Mouse (Mus musculus): ENCODE data around the gene Fto. TPM values are rescaled to one million over a fixed set of nuclear protein-coding genes. Genes with fewer than 3 reads are reported as not detected.

Fto gene
- polyA plus RNA-seq, 1 experiment from 2014 or later, result 149 TPM

DNA sequence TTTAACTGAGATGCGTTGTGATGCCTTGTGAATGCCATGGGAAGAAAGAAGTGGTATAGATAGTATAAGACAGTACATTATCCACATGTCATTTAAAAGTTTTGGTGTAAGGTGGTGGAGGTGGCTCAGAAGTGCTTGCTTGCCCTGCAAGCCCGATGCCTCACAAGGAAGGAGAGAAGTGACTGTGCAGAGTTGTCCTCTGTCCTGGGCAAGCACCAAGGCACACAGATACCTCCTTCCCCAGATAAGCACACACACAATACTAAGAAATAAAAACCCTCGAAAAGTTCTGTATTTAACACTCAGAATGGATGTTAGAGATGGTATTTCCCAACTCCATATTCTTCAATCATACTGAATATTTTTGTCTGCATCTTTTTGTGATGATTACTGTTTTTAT, 39.3 kb downstream of the Fto start:
- Histone ChIP-seq H3K27ac (no peak overlapping the region), H3K4me2 (replicated peaks) (no peak overlapping the region), H3K36me3 (replicated peaks; ENCODE audit: control insufficient read depth, insufficient read depth) (no peaks in the 10 kb centered on the region), H3K4me3 (replicated peaks; ENCODE audit: low read length) (no peak overlapping the region), H3K27me3 (ENCODE audit: control insufficient read depth, insufficient read depth, low read length) (no peaks in the 10 kb centered on the region), H3K9ac (no peak overlapping the region), H3K9me3 (ENCODE audit: control insufficient read depth, low read length) (no peaks in the 10 kb centered on the region), H3K4me1 (replicated peaks; ENCODE audit: control insufficient read depth, insufficient read depth, low read length) (peaks cover 32% of the 10 kb centered on the region)
- WGBS, result 93% methylated on average over 3 of the region's 3 CpGs
- no peak for DNase-seq (ENCODE audit: low spot score)
- ATAC-seq (ENCODE audit: low FRiP score), result no peak

DNA sequence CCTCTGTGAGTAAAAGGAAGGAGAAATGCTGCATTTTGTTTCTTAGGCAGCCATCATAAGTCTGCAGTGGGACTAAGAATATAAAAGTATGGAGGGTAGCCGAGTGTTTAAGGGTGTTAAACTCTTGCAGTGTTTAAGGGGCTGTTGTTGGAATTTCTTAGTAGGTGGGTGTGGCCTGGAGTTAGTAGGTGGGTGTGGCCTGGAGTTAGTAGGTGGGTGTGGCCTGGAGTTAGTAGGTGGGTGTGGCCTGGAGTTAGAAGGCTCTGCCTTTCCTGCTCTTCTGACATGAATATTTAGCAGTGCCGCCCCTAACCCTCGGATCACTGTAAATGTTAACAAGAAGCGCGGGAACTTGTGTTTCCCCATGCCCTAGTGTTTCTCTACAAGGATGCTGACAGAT, 39.7 kb downstream of the Fto start:
- 76% methylated on average over 5 of the region's 5 CpGs for WGBS
- no peaks in the 10 kb centered on the region for H3K9me3 ChIP-seq (ENCODE audit: control insufficient read depth, low read length)
- H3K4me3 ChIP-seq (replicated peaks; ENCODE audit: low read length), result no peak overlapping the region
- peaks cover 32% of the 10 kb centered on the region for H3K4me1 ChIP-seq (replicated peaks; ENCODE audit: control insufficient read depth, insufficient read depth, low read length)
- no peaks in the 10 kb centered on the region for H3K36me3 ChIP-seq (replicated peaks; ENCODE audit: control insufficient read depth, insufficient read depth)
- H3K4me2 ChIP-seq (replicated peaks), result no peak overlapping the region
- H3K27me3 ChIP-seq (ENCODE audit: control insufficient read depth, insufficient read depth, low read length), result no peaks in the 10 kb centered on the region
- ATAC-seq (ENCODE audit: low FRiP score) (no peak), DNase-seq (ENCODE audit: low spot score) (no peak)
- no peak overlapping the region for H3K27ac ChIP-seq
- H3K9ac ChIP-seq, result no peak overlapping the region

DNA sequence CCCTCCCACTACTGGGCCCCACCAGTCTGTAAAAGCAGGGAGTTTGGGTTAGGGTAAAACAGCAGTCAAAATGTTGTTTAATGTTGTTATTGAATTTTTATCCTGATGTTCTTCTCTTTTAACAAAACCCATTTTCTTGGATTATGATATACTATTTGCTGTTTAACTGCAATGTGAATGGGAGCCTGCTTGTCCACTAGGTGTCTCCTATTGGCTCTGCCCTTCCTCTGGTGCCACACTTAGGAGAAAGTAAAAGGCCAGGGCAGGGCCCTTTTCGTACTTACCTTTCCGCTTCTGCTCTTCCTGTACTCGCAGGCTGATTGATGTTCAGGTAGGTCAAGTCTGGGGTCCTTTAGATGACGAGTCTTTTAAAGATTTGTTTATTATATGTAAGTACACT, 40.6 kb downstream of the Fto start:
- ATAC-seq (ENCODE audit: low FRiP score) (no peak), DNase-seq (ENCODE audit: low spot score) (no peak)
- peaks cover 32% of the 10 kb centered on the region for H3K4me1 ChIP-seq (replicated peaks; ENCODE audit: control insufficient read depth, insufficient read depth, low read length)
- H3K36me3 ChIP-seq (replicated peaks; ENCODE audit: control insufficient read depth, insufficient read depth), result no peaks in the 10 kb centered on the region
- H3K9me3 ChIP-seq (ENCODE audit: control insufficient read depth, low read length), result no peaks in the 10 kb centered on the region
- H3K27ac ChIP-seq, result no peak overlapping the region
- WGBS, result 91% methylated on average over 4 of the region's 4 CpGs
- H3K4me3 ChIP-seq (replicated peaks; ENCODE audit: low read length), result no peak overlapping the region
- no peak overlapping the region for H3K4me2 ChIP-seq (replicated peaks)
- H3K27me3 ChIP-seq (ENCODE audit: control insufficient read depth, insufficient read depth, low read length), result no peaks in the 10 kb centered on the region
- H3K9ac ChIP-seq, result no peak overlapping the region

GRCm38 (mm10) chr8:91355301-91355905, 42.1 kb downstream of the Fto start:
- no peaks in the 10 kb centered on the region for H3K36me3 ChIP-seq (replicated peaks; ENCODE audit: control insufficient read depth, insufficient read depth)
- H3K9me3 ChIP-seq (ENCODE audit: control insufficient read depth, low read length), result no peaks in the 10 kb centered on the region
- H3K4me3 ChIP-seq (replicated peaks; ENCODE audit: low read length), result no peak overlapping the region
- DNase-seq (ENCODE audit: low spot score) (no peak), ATAC-seq (ENCODE audit: low FRiP score) (no peak)
- H3K9ac ChIP-seq, result peak overlapping the region; percentile 18
- H3K4me1 ChIP-seq (replicated peaks; ENCODE audit: control insufficient read depth, insufficient read depth, low read length), result peaks cover 29% of the 10 kb centered on the region
- 24% methylated on average over 10 of the region's 10 CpGs for whole genome bisulfite sequencing
- peak overlapping the region; percentile 65 for H3K27ac ChIP-seq
- no peaks in the 10 kb centered on the region for H3K27me3 ChIP-seq (ENCODE audit: control insufficient read depth, insufficient read depth, low read length)
- H3K4me2 ChIP-seq (replicated peaks), result peak overlapping the region; percentile 36

- Histone ChIP-seq H3K27ac (peak overlapping the region; percentile 65), H3K4me1 (replicated peaks; ENCODE audit: control insufficient read depth, insufficient read depth, low read length) (peaks cover 23% of the 10 kb centered on the region), H3K9ac (no peak overlapping the region), H3K36me3 (replicated peaks; ENCODE audit: control insufficient read depth, insufficient read depth) (no peaks in the 10 kb centered on the region), H3K4me3 (replicated peaks; ENCODE audit: low read length) (no peak overlapping the region), H3K4me2 (replicated peaks) (peak overlapping the region; percentile 36), H3K9me3 (ENCODE audit: control insufficient read depth, low read length) (no peaks in the 10 kb centered on the region), H3K27me3 (ENCODE audit: control insufficient read depth, insufficient read depth, low read length) (no peaks in the 10 kb centered on the region)
- DNase-seq (ENCODE audit: low spot score) (no peak), ATAC-seq (ENCODE audit: low FRiP score) (peak; percentile 68; the same call in 1 of the 2 replicates)
- WGBS, result 39% methylated on average over 11 of the region's 11 CpGs
Measured at GRCm38 (mm10) chr8:91355956-91356699, 42.8 kb downstream of the Fto start.

- Histone ChIP-seq H3K4me2 (replicated peaks) (no peak overlapping the region), H3K36me3 (replicated peaks; ENCODE audit: control insufficient read depth, insufficient read depth) (no peaks in the 10 kb centered on the region), H3K4me3 (replicated peaks; ENCODE audit: low read length) (no peak overlapping the region), H3K4me1 (replicated peaks; ENCODE audit: control insufficient read depth, insufficient read depth, low read length) (peaks cover 23% of the 10 kb centered on the region), H3K9ac (no peak overlapping the region), H3K27me3 (ENCODE audit: control insufficient read depth, insufficient read depth, low read length) (no peaks in the 10 kb centered on the region), H3K9me3 (ENCODE audit: control insufficient read depth, low read length) (no peaks in the 10 kb centered on the region), H3K27ac (no peak overlapping the region)
- DNase-seq (ENCODE audit: low spot score) (no peak), ATAC-seq (ENCODE audit: low FRiP score) (no peak)
- WGBS, result 93% methylated on average over 4 of the region's 4 CpGs
Measured at GRCm38 (mm10) chr8:91357493-91358014, 44.2 kb downstream of the Fto start.

DNA sequence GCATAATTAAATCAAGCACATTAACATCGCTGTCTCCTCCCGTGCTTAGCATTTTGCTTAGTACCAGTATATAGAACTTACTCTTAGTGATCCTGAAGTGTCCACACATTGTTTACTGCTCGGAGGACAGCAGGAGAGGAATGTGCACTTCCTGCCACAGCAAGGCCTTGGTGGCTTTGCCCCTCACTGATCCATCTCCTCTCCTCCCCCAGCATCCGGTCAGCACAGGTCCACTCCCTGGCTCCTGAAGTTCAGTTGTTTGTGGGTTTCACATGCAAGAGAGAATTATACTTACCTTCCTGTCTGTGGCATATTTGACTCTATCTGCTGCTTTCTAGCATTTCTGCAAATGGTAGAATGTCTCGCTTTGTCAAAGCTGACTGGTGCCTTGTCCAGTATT, 44.7 kb downstream of the Fto start:
- Histone ChIP-seq H3K27me3 (ENCODE audit: control insufficient read depth, insufficient read depth, low read length) (no peaks in the 10 kb centered on the region), H3K9ac (no peak overlapping the region), H3K4me2 (replicated peaks) (no peak overlapping the region), H3K4me1 (replicated peaks; ENCODE audit: control insufficient read depth, insufficient read depth, low read length) (peaks cover 23% of the 10 kb centered on the region), H3K36me3 (replicated peaks; ENCODE audit: control insufficient read depth, insufficient read depth) (no peaks in the 10 kb centered on the region), H3K4me3 (replicated peaks; ENCODE audit: low read length) (no peak overlapping the region), H3K9me3 (ENCODE audit: control insufficient read depth, low read length) (no peaks in the 10 kb centered on the region), H3K27ac (no peak overlapping the region)
- 78% methylated on average over 5 of the region's 5 CpGs for WGBS
- no peak for DNase-seq (ENCODE audit: low spot score)
- ATAC-seq (ENCODE audit: low FRiP score), result no peak

GRCm38 (mm10) chr8:91359511-91359910, 46.2 kb downstream of the Fto start:
- H3K4me3 ChIP-seq (replicated peaks; ENCODE audit: low read length), result no peak overlapping the region
- ATAC-seq (ENCODE audit: low FRiP score) (no peak), DNase-seq (ENCODE audit: low spot score) (no peak)
- no peaks in the 10 kb centered on the region for H3K36me3 ChIP-seq (replicated peaks; ENCODE audit: control insufficient read depth, insufficient read depth)
- peaks cover 7% of the 10 kb centered on the region; the same call in 1 of the 2 replicates for H3K27me3 ChIP-seq (ENCODE audit: control insufficient read depth, insufficient read depth, low read length)
- H3K4me2 ChIP-seq (replicated peaks), result no peak overlapping the region
- H3K4me1 ChIP-seq (replicated peaks; ENCODE audit: control insufficient read depth, insufficient read depth, low read length), result peaks cover 23% of the 10 kb centered on the region
- no peak overlapping the region for H3K9ac ChIP-seq
- H3K9me3 ChIP-seq (ENCODE audit: control insufficient read depth, low read length), result no peaks in the 10 kb centered on the region
- H3K27ac ChIP-seq, result no peak overlapping the region
- WGBS, result 78% methylated on average over 9 of the region's 9 CpGs

GRCm38 (mm10) chr8:91360644-91361357, 47.5 kb downstream of the Fto start:
- H3K27ac ChIP-seq, result no peak overlapping the region
- no peak overlapping the region for H3K9ac ChIP-seq
- peaks cover 19% of the 10 kb centered on the region for H3K4me1 ChIP-seq (replicated peaks; ENCODE audit: control insufficient read depth, insufficient read depth, low read length)
- 90% methylated on average over 10 of the region's 10 CpGs for WGBS
- H3K4me2 ChIP-seq (replicated peaks), result no peak overlapping the region
- H3K9me3 ChIP-seq (ENCODE audit: control insufficient read depth, low read length), result no peaks in the 10 kb centered on the region
- DNase-seq (ENCODE audit: low spot score) (no peak), ATAC-seq (ENCODE audit: low FRiP score) (no peak)
- H3K4me3 ChIP-seq (replicated peaks; ENCODE audit: low read length), result no peak overlapping the region
- no peaks in the 10 kb centered on the region for H3K36me3 ChIP-seq (replicated peaks; ENCODE audit: control insufficient read depth, insufficient read depth)
- peaks cover 7% of the 10 kb centered on the region; the same call in 1 of the 2 replicates for H3K27me3 ChIP-seq (ENCODE audit: control insufficient read depth, insufficient read depth, low read length)

Measured in hindbrain, embryonic 14.5 days (tissue).